Mouse (Mus musculus): ENCODE results near the gene Sntg2.
A peak's percentile ranks its signal among the peaks of the same experiment; 100 is the strongest.

DNA sequence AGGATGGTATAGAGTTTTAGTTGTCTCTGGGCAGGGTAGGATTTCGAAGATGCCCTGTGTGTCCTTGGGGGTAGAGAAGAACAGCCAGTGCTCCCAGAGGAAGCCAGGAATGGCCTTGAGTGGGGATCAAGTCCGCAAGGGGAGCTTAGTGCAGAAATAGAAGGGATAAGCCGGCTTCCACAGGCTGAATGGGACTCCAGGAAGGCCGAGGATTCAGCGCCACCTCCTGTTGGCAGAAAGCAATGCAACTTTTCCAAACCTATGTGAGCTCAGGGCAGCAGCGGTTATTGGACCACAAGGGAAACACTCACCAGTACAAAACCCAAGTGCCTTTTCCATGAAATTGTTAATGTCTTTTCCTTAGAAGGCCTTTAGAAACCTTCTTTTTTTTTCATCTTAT lies 3.4 kb downstream of the Sntg2 start:
- TF ChIP-seq POLR2A (IDR thresholded peaks at IDR 0.05; ENCODE audit: low read depth, low read length) = no peak
- TF ChIP-seq CTCF (IDR thresholded peaks at IDR 0.05; ENCODE audit: borderline replicate concordance, insufficient read depth, low read length) = peak; percentile 86

All from embryonic fibroblast, embryonic 13.5 days (primary cell).